Mouse (Mus musculus): ENCODE results near the gene Sbk3.

Gene Sbk3

DNA sequence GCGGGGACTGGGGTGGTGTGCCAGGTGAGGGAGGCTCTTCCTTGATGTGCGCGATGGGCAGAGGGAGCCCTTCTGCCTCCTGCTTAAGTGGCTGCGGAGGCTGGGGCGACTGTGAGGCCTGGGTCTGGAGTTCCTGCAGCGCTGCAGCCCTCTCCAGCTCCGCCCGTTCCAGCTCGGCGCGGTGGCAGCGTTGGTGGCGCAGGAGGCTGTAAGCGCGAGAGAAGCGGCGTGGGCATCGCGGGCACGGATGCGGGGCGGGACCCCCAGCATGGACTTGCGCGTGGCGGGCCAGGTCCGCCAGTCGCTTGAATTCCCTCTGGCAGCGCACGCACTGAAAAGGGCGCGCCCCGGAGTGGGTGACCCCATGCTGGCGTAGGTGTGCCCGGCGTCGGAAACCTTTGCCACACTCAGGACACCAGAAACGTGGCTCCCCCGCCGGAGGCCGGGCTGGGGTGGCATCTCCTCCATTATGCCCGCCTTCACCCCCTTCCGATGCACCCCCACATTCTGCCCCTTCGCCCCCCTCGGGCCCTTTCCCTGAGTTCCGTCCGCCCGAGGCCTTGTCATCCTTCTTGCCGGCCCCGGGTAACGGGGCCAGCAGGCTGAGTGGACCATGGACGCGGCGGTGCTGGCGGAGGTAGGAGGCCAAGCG is 22.5 kb upstream of the Sbk3 start:
- peak; percentile 37 for DNase-seq

GRCm38 (mm10) chr7:4988250-4988649 is 17.3 kb upstream of the Sbk3 start:
- DNase-seq = no peak

- no peak for DNase-seq
Observed at GRCm38 (mm10) chr7:4976832-4977231, 5.9 kb upstream of the Sbk3 start.

DNA sequence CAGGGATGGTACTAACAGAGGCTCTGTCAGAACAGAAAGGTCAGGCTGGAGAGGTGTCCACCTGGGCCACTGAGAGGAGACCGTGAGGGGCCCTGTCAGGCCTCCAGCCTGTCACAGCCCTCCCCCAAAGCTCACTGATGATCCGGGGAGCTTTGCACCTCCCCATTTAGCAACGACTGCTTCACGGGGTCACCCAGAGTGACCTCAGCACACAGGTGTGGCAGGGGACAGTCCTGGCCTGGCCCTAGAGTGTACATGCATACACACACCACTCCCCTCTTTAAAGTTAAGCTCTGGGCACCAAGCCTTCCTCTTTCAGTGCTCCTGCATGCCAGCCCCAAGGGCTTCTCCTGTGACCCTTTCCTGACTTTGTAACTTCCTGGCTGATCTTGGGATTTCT is 4.5 kb upstream of the Sbk3 start:
- DNase-seq = no peak

- DNase-seq = no peak
Observed at GRCm38 (mm10) chr7:4972321-4973047, 1.5 kb upstream of the Sbk3 start.

GRCm38 (mm10) chr7:4971710-4972109 is 742 bp upstream of the Sbk3 start:
- DNase-seq = no peak

- no peak for DNase-seq
Observed at GRCm38 (mm10) chr7:4964988-4965387, 6.0 kb downstream of the Sbk3 start.

DNA sequence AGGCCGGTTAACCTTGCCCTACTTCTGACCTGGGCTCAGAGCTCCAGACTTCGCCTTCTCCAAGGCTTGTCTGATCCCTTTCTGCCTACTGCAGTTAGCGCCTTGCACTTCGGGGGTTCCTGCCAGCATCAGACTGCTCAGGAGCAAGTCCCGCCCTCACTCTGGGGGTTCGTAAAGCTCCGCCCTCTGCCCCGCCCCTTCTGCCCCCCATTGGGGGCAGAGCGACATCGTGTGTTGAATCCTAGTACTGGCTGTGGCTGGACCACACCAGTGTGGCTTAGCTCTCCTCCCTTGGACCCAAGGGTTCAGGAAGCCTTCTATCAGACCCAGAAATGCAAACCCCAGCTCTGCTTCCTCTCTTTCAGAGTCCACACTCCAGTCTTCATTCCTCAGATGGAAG is 6.7 kb downstream of the Sbk3 start, which contains the start of gene Sbk2:
TSS of gene Sbk2 (minus strand) at position 135 of the 400 bp plus-strand sequence.
- DNase-seq = peak; percentile 43

- DNase-seq = no peak
Observed at GRCm38 (mm10) chr7:4963527-4963926, 7.4 kb downstream of the Sbk3 start.

DNA sequence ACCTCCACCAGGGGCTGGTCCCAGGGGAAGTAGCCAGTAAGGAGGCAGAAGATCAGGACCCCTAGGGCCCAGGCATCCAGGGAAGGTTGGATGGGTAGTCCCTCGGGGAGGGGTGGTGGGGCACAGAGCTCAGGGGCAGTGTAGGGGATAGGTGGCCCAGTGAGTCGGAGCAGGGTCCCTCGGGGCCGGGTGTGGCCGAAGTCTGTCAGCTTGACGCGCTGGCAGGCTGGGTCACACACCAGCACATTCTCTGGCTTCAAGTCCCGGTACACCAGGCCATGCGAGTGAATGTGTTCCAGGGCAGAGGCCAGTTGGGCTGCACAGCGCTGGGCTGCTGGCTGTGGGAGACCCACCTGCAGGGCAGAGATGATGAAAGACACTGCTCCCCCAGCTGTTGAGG is 13.6 kb downstream of the Sbk3 start:
- no peak for DNase-seq

DNA sequence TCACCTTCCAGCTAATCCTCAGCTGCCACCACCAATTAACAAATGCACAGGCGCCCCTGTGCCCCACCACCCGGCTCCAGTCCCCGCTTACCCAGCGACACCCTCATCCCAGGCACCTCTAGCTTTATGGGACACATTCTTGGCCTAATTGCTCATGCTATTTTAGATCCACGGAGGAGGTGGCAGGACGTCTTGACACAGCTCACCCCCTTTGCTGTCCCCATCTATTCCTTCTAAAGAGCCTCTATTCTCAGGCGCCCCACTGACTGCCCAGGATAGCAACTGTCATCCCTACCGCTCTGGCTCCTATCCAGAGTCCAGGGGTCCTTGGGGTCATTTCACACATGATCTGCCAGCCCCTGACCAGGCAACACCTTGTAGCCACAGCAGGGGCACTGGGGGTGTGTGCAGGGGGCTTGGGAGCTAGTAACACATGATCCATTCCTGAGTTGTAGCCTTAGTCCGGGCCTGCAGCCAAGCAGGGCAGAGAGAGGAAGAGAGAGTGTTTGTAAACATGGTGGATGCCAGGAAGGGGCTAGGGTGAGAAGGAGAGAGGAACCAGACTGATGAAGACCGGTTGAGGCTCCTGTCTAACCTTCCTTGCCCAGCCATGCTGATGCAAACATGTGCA is 17.0 kb downstream of the Sbk3 start:
- DNase-seq = no peak

DNA sequence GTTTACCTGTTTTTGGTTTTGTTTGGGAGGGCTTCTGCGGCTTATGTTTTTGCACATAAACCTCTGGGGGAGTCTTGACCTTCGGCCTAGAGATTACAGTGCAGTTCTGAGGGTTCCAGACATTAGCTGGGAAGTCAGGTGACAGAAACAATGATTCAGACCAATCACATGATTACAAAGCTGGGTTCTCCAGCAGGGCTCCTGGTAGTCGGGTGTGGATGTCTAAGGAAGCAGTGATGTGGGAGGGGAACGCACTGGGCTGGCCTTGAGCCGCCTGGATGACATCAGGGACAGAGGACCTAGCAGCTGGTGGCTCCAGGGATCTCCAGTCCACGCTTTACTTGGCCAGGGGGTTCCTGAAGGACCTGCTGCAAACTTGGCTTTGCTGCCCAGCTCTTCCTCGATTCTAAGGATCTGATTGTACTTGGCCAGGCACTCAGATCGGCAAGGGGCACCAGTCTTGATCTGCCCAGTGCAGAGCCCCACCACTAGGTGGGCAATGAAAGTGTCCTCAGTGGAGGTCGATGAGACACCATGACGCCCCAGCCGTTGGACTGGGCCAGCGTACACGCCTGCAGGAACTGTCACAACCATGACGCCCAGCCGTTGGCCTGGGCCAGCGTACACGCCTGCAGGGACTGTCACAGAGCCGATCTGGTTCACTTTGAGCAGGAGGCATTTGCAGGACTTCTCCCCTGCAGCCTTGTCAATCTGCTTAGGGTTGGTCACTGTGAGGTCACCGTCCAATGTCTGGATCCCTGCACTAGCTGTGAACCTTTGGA is 20.2 kb downstream of the Sbk3 start:
- no peak for DNase-seq

GRCm38 (mm10) chr7:4948386-4948785 is 22.6 kb downstream of the Sbk3 start:
- DNase-seq = no peak

DNA sequence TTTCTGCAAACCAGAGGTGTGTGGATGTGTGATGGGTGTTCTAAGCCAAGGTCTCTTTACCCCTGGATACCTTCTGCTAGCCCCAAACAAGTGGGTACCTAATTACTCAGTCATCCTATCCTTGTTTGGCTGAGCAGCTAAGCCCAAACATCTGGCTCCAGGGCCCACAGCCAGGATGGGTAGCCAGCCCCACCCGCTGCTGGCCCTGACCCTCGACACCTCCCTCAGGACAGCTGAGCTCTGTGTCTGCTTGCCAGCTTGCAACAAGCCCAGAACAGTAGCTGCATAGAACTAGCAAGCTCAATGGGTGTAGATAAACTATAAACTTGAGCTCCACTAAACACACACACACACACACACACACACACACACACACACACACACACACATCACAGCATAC is 23.1 kb downstream of the Sbk3 start:
- no peak for DNase-seq

DNA sequence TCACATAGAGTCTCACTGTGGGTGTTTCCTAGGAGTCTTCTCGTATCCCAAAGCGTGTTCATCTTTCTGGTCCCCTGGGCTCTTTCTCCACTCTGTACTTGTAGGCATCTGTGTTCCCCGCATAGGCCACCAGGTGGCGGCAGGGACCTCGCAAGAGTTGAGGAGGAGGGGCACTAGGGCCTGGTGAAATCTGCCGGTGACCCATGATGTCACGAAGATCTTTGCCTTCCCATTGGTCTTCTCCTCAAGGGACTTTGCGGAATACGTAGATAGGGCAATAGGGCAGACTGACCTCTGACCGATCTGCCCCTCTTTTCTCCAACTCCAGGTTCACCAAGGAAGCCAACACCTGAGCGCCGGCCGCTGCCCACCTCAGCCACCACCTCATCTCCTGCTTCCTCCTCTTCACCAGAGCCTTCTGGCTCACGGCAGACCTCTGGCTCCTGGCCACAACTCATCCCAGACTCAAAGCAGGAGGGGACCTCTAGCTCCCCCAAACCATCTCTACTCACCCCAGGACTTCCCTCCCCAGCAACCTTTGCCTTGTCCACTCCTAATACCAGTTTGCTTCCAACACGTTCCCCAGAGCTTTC is 27.6 kb downstream of the Sbk3 start:
- DNase-seq = peak; percentile 96

- DNase-seq = no peak
Observed at GRCm38 (mm10) chr7:4942673-4943072, 28.3 kb downstream of the Sbk3 start.

- DNase-seq = peak; percentile 74
Observed at GRCm38 (mm10) chr7:4940068-4940479, 30.9 kb downstream of the Sbk3 start.

DNA sequence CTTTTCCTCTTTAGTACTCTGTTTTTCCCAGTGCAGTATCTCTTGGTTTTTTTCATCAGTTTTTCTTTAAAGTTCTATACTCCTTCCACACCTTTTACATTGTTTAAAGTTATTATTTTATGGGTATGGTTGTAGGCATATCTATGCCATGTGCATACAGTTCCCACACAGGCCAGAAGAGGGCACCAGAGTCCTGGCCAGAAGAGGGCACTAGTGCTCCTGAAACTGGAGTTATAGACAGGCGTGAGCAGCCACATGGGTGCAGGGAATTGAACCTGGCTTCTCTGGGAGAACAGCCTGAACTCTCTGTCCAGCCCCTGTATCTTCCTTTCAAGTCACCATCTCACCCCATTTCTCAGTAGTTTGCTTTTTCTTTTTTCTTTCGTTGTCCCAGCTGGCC is 32.5 kb downstream of the Sbk3 start:
- DNase-seq = peak; percentile 61

DNA sequence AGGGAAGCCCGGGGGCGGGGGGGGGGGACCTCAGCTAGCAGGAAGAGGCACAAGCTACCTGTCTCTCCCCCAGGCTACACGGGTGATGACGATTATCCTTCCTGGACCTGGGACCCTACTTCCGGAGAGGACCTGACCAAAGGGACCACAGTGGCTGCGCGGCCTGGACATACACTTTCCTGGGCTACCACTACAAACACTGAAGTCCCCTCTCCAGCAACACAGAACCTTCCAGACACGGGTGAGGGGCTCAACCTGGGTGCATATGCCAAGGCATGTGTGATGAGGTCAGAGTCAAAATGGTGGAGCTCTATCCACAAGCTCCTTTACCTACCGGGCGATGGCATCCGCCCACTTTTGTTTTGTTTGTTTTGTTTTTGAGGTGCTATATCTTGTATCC is 33.6 kb downstream of the Sbk3 start:
- DNase-seq = no peak

DNA sequence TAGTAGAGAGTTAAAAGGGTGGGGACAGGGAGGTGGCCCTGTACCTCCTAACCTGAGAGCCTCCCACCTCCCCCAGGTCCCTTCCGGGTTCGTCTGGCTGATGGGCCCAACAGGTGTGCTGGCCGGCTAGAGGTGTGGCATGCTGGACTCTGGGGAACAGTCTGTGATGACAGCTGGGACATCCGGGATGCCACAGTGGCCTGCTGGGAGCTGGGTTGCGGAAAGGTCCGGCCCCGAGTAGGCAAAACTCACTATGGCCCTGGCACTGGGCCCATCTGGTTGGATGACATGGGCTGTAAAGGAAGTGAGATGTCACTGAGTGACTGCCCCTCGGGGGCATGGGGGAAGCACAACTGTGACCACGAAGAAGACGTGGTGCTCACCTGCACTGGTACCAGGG is 34.1 kb downstream of the Sbk3 start:
- DNase-seq = no peak

DNA sequence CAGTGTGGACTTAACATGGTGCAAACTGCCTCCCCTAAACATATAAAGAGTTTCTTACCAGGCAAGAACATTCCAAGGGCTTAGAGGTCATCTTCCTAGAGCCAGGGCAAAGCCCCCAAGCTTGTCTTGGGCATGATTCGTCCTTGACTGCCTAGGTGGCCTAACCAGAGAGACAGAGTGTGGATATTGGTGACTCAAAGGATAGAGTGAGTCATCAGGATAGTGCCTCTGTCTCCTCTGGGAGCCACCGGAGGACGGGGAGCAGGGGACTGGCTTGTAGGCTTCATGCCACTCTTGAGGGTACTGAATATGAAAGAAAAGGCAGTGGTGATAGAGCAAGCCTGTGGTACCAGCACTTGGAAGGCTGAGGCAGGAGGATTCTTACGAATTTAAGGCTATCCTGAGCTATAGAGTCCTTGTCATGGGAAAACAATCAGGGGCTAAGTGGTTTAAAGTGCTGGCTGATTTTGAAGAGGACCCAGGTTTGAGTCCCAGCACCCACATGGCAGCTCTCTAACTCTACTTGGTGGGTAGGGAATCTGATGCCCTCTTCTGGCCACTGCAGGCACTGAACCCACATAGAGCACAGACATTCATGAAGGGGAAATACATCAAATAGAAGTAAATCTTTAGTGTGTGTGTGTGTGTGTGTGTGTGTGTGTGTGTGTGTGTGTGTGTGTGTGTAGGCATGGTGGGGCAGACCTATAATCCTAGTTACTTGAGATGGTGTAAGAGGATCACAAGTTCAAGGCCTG is 36.6 kb downstream of the Sbk3 start:
- no peak for DNase-seq

- no peak for DNase-seq
Observed at GRCm38 (mm10) chr7:4933103-4933502, 37.9 kb downstream of the Sbk3 start.

Data from cerebellum, adult 11 months (tissue).